Mouse (Mus musculus): Measurements from ENCODE around the gene Nf2.

GRCm38 (mm10) chr11:4836755-4837154 lies 12.6 kb downstream of the Nf2 start:
- TF ChIP-seq CTCF (IDR thresholded peaks at IDR 0.05; ENCODE audit: control insufficient read depth, insufficient read depth, insufficient replicate concordance, low read depth, low read length): no peak
- TF ChIP-seq POLR2A (IDR thresholded peaks at IDR 0.05; ENCODE audit: control insufficient read depth, low read depth, low read length): no peak
